Mouse (Mus musculus) right cerebral cortex, adult 2 months (tissue): Measurements from ENCODE around the gene Rps8.
A peak's percentile ranks its signal among the peaks of the same experiment; 100 is the strongest.

Experiments used
- DNase-seq, 2 experiments: peaks; one replicate each; pipeline ENCODE4 v3.0.0; 2021 to 2022; ENCODE audit warnings: low spot score in 2 of 2

The Rps8 gene

GRCm38 (mm10) chr4:117125348-117125909 lies 30.6 kb downstream of the Rps8 start, which contains the start of gene Btbd19:
TSS of gene Btbd19 (minus strand) at chr4:117125725.
- DNase-seq = peak; percentile 73

DNA sequence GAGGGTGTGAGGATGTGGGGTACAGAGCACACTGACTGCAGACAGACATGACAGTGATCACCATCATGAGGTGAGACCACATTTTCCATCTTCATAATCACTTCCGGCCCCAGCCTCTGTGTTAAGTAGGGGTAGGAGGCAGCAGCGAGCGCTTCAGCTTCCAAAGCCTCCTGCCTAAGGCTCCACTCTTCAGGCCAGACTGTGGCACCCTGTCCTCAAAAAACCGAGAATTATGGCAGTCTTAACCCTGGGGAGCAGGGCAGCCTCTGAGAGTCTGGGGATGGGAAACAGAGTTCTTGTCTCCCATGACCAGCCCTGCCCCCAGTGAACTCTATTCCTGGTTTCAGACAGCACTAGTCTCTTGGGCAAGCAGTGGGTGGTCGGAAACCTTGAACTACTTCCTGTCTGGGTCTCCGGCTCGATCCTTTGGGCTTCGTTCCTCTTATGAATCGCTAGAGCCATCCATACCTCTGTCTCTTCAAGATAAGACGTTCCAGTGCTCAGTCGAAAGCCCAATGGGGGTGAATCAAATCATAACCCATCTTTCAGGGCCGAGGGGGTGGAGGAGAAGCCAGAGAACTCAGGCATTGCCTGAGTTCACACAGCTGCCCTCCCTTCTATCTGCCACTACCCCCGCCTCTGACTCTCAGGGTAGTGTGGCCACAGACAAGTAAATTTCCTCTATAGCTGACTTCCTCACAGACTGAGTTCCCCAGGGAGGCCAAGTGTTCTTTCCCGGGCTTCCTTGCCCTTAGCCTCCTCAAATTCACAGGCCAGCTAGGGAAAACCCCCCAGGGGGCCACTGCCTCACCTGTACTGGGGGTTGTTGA lies 31.3 kb downstream of the Rps8 start:
- DNase-seq = no peak

- DNase-seq = no peak
Measured at GRCm38 (mm10) chr4:117124218-117124517, 31.9 kb downstream of the Rps8 start.

- no peak for DNase-seq
Measured at GRCm38 (mm10) chr4:117123546-117124217, 32.4 kb downstream of the Rps8 start.

DNA sequence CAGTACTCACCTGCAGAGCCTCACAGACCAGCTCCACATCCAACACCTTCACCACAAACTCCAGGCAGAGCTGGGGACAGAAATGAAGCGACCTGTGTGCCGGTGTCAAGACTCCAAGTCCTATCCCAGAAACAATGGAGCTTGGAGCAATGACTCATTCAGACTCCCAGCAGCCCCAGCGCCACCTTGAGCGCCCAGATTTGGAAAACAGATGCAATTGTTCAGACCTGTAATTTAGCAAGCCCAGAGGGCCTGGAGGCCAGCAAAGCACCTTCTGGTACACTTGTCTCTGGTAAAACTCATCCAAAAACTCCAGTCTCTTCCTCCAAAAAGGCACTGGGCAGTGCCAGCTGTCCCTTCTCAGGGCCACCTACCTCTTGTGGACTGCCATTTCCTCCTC lies 33.8 kb downstream of the Rps8 start:
- DNase-seq = no peak

- DNase-seq = peak; percentile 96 to 97
Measured at GRCm38 (mm10) chr4:117120445-117121414, 35.3 kb downstream of the Rps8 start.

GRCm38 (mm10) chr4:117120052-117120444 lies 36.0 kb downstream of the Rps8 start:
- no peak for DNase-seq

DNA sequence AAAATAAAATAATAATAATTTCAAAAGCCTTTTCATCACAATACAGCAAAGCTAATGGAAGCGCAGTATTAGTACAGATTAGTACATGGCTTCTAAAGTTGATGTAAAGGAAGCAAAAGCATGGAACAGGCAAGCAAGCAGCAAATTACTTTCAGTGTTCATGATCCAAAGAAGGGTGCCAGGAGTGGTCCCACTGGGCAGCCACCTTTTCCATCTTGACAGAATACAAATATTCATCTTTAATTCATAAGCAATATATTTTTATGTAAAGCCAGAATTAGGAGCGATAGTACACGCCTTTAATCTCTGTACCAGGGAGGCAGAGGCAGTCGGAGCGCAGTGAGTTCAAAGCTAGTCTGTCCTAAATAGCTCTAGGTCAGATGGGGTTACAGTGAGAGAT lies 36.4 kb downstream of the Rps8 start:
- no peak for DNase-seq

DNA sequence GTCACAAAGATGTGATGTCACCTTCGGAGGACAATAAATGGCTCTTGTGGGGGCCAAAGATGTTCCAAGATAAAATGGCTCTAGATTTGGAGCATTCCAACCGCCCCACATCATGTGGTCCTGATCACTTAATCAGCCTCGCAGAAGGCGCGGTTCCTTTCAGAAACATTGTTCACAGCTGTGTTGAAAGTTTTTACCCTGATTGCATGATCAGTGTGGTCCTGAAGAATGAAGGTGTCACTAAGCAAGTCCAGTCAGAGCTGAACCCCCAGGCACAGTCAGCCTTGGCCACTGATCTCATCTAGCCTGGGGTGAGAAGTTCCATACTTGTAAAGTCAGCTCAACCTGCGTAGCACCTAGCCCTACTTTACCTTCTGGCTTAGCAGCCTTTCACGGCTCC lies 38.1 kb downstream of the Rps8 start:
- no peak for DNase-seq

DNA sequence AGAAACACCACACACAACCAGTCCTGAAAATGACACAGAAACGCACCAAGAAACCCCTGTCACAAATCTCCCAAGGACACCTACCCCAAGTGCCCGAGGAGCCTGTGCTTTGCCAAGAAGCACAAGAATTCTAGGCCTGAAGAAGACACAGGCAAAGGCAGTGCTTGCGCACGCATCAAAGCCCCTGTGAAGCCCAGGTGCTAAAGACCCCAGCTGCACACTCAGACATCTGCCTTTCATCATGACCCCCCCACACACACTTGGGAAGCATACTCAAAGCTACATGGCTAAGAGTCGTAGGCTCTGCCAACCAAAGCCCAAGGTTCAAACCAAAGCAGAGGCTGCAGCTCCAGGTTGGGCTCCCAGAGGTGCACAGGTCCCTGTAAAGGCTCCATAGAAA lies 40.5 kb downstream of the Rps8 start:
- DNase-seq = no peak

- DNase-seq = no peak
Measured at GRCm38 (mm10) chr4:117113237-117113636, 42.8 kb downstream of the Rps8 start.

DNA sequence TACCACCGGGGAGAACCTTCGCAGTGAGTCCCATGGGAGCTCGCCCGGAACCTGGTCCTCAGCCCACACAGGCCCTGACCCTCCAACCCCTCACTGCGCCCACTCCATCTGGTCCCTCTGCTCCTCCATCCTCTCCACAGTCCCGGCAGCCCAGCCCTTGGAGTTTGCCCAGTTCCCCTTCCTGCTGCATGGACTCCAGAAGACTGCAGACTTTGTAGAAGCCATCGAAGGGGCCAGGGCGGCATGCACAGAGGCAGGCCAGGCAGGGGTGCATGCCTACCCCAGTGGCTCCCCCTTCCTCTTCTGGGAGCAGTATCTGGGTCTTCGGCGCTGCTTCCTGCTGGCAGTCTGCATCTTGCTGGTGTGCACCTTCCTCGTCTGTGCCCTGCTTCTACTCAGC lies 45.1 kb downstream of the Rps8 start:
- DNase-seq = no peak

- DNase-seq = no peak
Measured at GRCm38 (mm10) chr4:117110249-117110648, 45.8 kb downstream of the Rps8 start.

DNA sequence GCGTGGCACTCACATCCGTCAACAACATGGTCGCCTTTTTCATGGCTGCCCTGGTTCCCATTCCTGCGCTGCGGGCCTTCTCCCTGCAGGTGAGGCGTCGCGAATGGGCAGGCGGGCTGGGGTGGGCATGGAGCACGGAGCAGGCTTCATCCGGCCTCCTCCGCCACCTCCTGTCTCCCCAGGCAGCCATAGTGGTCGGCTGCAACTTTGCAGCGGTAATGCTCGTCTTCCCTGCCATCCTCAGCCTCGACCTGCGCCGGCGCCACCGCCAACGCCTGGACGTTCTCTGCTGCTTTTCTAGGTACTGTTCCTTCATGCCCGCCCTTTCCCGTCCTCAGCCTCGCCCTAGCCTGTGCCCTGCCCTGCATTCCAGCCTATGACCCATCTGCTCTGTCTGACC lies 46.7 kb downstream of the Rps8 start:
- DNase-seq = no peak

DNA sequence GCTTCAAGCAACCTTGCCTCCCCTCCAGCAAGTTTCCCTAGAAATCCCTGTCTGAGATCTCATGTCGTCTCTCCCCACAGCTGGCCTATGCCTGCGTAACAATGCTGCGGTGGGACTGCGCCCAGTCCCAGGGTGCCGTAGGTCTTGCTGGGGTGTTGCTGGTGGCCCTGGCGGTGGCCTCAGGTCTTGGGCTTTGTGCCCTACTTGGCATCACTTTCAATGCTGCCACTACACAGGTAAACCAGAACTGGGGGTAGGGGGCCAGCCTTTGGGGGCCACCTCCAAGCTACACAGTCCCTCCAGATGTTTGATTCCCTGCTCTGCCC lies 47.6 kb downstream of the Rps8 start:
- DNase-seq = no peak

GRCm38 (mm10) chr4:117107813-117108523 lies 48.1 kb downstream of the Rps8 start:
- no peak for DNase-seq

- DNase-seq = no peak
Measured at GRCm38 (mm10) chr4:117105127-117105526, 50.9 kb downstream of the Rps8 start.

DNA sequence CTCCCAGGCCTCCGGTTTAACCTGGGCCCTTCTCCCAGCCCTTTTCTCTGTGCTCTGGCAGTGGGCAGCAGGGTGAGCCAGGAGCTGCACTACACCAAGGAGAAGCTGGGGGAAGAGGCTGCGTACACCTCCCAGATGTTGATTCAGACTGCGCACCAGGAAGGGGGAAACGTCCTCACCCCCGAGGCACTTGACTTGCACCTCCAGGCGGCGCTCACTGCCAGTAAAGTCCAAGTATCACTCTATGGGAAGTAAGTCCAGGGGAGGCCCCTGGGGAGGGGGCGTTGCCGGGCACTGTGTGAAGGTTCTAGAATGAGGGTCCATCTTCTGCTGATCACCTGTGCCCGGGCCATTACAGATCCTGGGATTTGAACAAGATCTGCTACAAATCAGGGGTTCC lies 51.4 kb downstream of the Rps8 start:
- DNase-seq = no peak
